Mouse (Mus musculus) brain, embryonic 14.5 days (tissue): ENCODE data around the gene Nxn.

Experiments used
- CTCF ChIP-seq: fragments of 200-500 bp; IDR thresholded peaks from 2 replicates; pipeline ENCODE4 v1.5.1; 2012; ENCODE audit warnings: inconsistent platforms, mild to moderate bottlenecking, moderate library complexity, borderline replicate concordance; ENCODE audit not compliant: insufficient read depth, insufficient read length; ENCODE audit errors: extremely low read depth
- POLR2A ChIP-seq: fragments of 200-500 bp; IDR thresholded peaks from 2 replicates; pipeline ENCODE4 v1.6.1; 2012; ENCODE audit warnings: mild to moderate bottlenecking, inconsistent platforms, borderline replicate concordance; ENCODE audit not compliant: poor library complexity, insufficient read depth, insufficient read length, severe bottlenecking; ENCODE audit errors: extremely low read depth

DNA sequence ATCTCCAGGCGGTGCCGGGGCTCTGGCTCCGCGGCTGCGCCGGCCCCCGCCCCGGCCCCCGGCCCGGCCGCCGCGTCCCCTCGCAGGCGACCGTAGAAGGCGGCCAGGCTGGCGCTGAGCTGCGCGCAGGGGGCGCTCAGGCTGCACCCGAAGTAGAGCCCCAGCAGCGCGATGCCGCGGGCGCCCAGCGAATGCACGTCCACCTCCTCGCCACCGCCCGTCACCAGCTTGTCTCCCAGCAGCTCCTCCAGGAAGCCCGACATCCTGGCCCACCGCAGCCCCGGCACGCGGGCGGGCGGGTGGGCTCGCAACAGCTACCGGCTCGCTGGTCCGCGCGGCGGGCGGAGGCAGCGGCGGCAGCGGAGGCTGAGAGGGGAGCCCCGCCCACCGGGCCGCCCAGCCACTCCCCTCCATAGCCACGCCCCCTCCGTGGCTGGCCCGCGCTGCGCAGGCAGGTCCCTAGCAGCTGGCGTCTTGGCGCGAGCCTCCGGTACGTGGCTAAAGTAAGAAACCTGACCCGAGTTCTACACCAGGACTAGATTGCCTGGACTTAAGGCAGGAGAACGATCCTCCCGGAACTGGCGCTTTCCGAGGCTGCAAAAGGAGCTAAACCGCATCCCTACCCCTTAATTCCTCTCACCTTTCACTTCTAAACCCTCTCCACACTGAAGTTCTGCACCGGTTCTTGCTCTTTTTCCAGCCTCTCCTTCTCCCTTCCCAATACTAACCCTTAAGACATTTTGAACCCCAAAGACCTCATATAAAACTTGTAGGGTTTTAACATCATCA lies at the start of gene Nxn:
- TF ChIP-seq CTCF, result no peak
- 0 out of 2 replicates have a peak, but pooled peaks have one; percentile 33 for TF ChIP-seq POLR2A
